Mouse (Mus musculus): Measurements from ENCODE around the gene 1700069L16Rik. TPM values are rescaled to one million over a fixed set of nuclear protein-coding genes. Genes with fewer than 3 reads are reported as not detected.

The 1700069L16Rik gene
- polyA plus RNA-seq, 1 experiment from 2014 or later: not detected

GRCm38 (mm10) chr5:113694415-113694814 is 30.2 kb downstream of the 1700069L16Rik start:
- peaks cover 4% of the 10 kb centered on the region for H3K9me3 ChIP-seq
- peak overlapping the region; percentile 37; the same call in 1 of the 2 replicates for H3K27ac ChIP-seq (replicated peaks)
- 62% methylated on average over 5 of the region's 5 CpGs for WGBS

GRCm38 (mm10) chr5:113694000-113694399 is 30.6 kb downstream of the 1700069L16Rik start:
- no peak overlapping the region for H3K27ac ChIP-seq (replicated peaks)
- H3K36me3 ChIP-seq (replicated peaks): no peaks in the 10 kb centered on the region
- no peak overlapping the region for H3K4me3 ChIP-seq
- no peak for DNase-seq (ENCODE audit: low spot score)
- peaks cover 19% of the 10 kb centered on the region for H3K4me1 ChIP-seq
- 67% methylated on average over 4 of the region's 4 CpGs for WGBS
- H3K27me3 ChIP-seq (replicated peaks; ENCODE audit: low read depth, poor library complexity, severe bottlenecking): no peaks in the 10 kb centered on the region
- H3K9me3 ChIP-seq: peaks cover 4% of the 10 kb centered on the region

More at GRCm38 (mm10) chr5:113694415-113694814, 30.2 kb downstream of the 1700069L16Rik start:
- Histone ChIP-seq H3K36me3 (replicated peaks) (no peaks in the 10 kb centered on the region), H3K27me3 (replicated peaks; ENCODE audit: low read depth, poor library complexity, severe bottlenecking) (no peaks in the 10 kb centered on the region), H3K4me1 (peaks cover 16% of the 10 kb centered on the region), H3K4me3 (no peak overlapping the region)
- peak; percentile 36 for DNase-seq (ENCODE audit: low spot score)

GRCm38 (mm10) chr5:113693196-113693755 is 31.3 kb downstream of the 1700069L16Rik start:
- 84% methylated on average over 8 of the region's 8 CpGs for WGBS
- DNase-seq (ENCODE audit: low spot score): no peak
- Histone ChIP-seq H3K9me3 (peaks cover 4% of the 10 kb centered on the region), H3K4me1 (peaks cover 26% of the 10 kb centered on the region), H3K27ac (replicated peaks) (no peak overlapping the region), H3K27me3 (replicated peaks; ENCODE audit: low read depth, poor library complexity, severe bottlenecking) (no peaks in the 10 kb centered on the region), H3K4me3 (no peak overlapping the region), H3K36me3 (replicated peaks) (no peaks in the 10 kb centered on the region)

GRCm38 (mm10) chr5:113690866-113691265 is 33.7 kb downstream of the 1700069L16Rik start:
- no peak overlapping the region for H3K4me3 ChIP-seq
- no peaks in the 10 kb centered on the region for H3K36me3 ChIP-seq (replicated peaks)
- peaks cover 4% of the 10 kb centered on the region for H3K9me3 ChIP-seq
- peaks cover 27% of the 10 kb centered on the region for H3K4me1 ChIP-seq
- 84% methylated on average over 2 of the region's 2 CpGs for WGBS
- H3K27me3 ChIP-seq (replicated peaks; ENCODE audit: low read depth, poor library complexity, severe bottlenecking): no peaks in the 10 kb centered on the region
- H3K27ac ChIP-seq (replicated peaks): no peak overlapping the region; the same call in 1 of the 2 replicates
- DNase-seq (ENCODE audit: low spot score): no peak

- no peaks in the 10 kb centered on the region for H3K36me3 ChIP-seq (replicated peaks)
- no peak for DNase-seq (ENCODE audit: low spot score)
Measured at GRCm38 (mm10) chr5:113690069-113690548, 34.5 kb downstream of the 1700069L16Rik start.

GRCm38 (mm10) chr5:113687514-113687913 is 37.1 kb downstream of the 1700069L16Rik start:
- WGBS: 87% methylated on average over 5 of the region's 5 CpGs

More at GRCm38 (mm10) chr5:113690069-113690548, 34.5 kb downstream of the 1700069L16Rik start:
- H3K4me1 ChIP-seq: peaks cover 31% of the 10 kb centered on the region
- no peak overlapping the region for H3K4me3 ChIP-seq
- no peaks in the 10 kb centered on the region for H3K27me3 ChIP-seq (replicated peaks; ENCODE audit: low read depth, poor library complexity, severe bottlenecking)
- no peak overlapping the region for H3K27ac ChIP-seq (replicated peaks)
- 82% methylated on average over 15 of the region's 15 CpGs for WGBS
- H3K9me3 ChIP-seq: peaks cover 4% of the 10 kb centered on the region

GRCm38 (mm10) chr5:113685471-113685870 is 39.1 kb downstream of the 1700069L16Rik start:
- Histone ChIP-seq H3K4me3 (no peak overlapping the region), H3K36me3 (replicated peaks) (no peaks in the 10 kb centered on the region), H3K9me3 (no peaks in the 10 kb centered on the region), H3K4me1 (peaks cover 21% of the 10 kb centered on the region), H3K27me3 (replicated peaks; ENCODE audit: low read depth, poor library complexity, severe bottlenecking) (no peaks in the 10 kb centered on the region), H3K27ac (replicated peaks) (no peak overlapping the region)
- DNase-seq (ENCODE audit: low spot score): no peak
- 72% methylated on average over 5 of the region's 5 CpGs for WGBS

More at GRCm38 (mm10) chr5:113687514-113687913, 37.1 kb downstream of the 1700069L16Rik start:
- no peak overlapping the region for H3K27ac ChIP-seq (replicated peaks)
- peaks cover 18% of the 10 kb centered on the region for H3K4me1 ChIP-seq
- no peak overlapping the region for H3K4me3 ChIP-seq
- no peaks in the 10 kb centered on the region for H3K36me3 ChIP-seq (replicated peaks)
- DNase-seq (ENCODE audit: low spot score): no peak
- H3K27me3 ChIP-seq (replicated peaks; ENCODE audit: low read depth, poor library complexity, severe bottlenecking): no peaks in the 10 kb centered on the region
- no peaks in the 10 kb centered on the region for H3K9me3 ChIP-seq

GRCm38 (mm10) chr5:113683246-113683645 is 41.3 kb downstream of the 1700069L16Rik start:
- H3K27ac ChIP-seq (replicated peaks): no peak overlapping the region
- no peak overlapping the region for H3K4me3 ChIP-seq
- DNase-seq (ENCODE audit: low spot score): no peak
- WGBS: 80% methylated on average over 5 of the region's 5 CpGs
- H3K36me3 ChIP-seq (replicated peaks): no peaks in the 10 kb centered on the region
- H3K9me3 ChIP-seq: peaks cover 2% of the 10 kb centered on the region; the same call in 1 of the 2 replicates
- no peaks in the 10 kb centered on the region for H3K27me3 ChIP-seq (replicated peaks; ENCODE audit: low read depth, poor library complexity, severe bottlenecking)
- peaks cover 15% of the 10 kb centered on the region for H3K4me1 ChIP-seq

- 78% methylated on average over 3 of the region's 3 CpGs for WGBS
- Histone ChIP-seq H3K4me3 (no peak overlapping the region), H3K9me3 (peaks cover 2% of the 10 kb centered on the region; the same call in 1 of the 2 replicates), H3K36me3 (replicated peaks) (no peaks in the 10 kb centered on the region), H3K27me3 (replicated peaks; ENCODE audit: low read depth, poor library complexity, severe bottlenecking) (no peaks in the 10 kb centered on the region), H3K4me1 (peaks cover 14% of the 10 kb centered on the region; the same call in 1 of the 2 replicates), H3K27ac (replicated peaks) (no peak overlapping the region)
- DNase-seq (ENCODE audit: low spot score): no peak
Measured at GRCm38 (mm10) chr5:113682472-113682871, 42.1 kb downstream of the 1700069L16Rik start.

GRCm38 (mm10) chr5:113681219-113681618 is 43.4 kb downstream of the 1700069L16Rik start:
- Histone ChIP-seq H3K27ac (replicated peaks) (no peak overlapping the region), H3K36me3 (replicated peaks) (no peaks in the 10 kb centered on the region), H3K9me3 (peaks cover 2% of the 10 kb centered on the region; the same call in 1 of the 2 replicates), H3K4me3 (no peak overlapping the region), H3K27me3 (replicated peaks; ENCODE audit: low read depth, poor library complexity, severe bottlenecking) (no peaks in the 10 kb centered on the region), H3K4me1 (peaks cover 14% of the 10 kb centered on the region; the same call in 1 of the 2 replicates)
- WGBS: 85% methylated on average over 14 of the region's 14 CpGs
- no peak for DNase-seq (ENCODE audit: low spot score)

GRCm38 (mm10) chr5:113679509-113679908 is 45.1 kb downstream of the 1700069L16Rik start:
- Histone ChIP-seq H3K9me3 (peaks cover 2% of the 10 kb centered on the region; the same call in 1 of the 2 replicates), H3K27ac (replicated peaks) (no peak overlapping the region), H3K27me3 (replicated peaks; ENCODE audit: low read depth, poor library complexity, severe bottlenecking) (no peaks in the 10 kb centered on the region), H3K4me1 (peaks cover 7% of the 10 kb centered on the region; the same call in 1 of the 2 replicates), H3K4me3 (no peak overlapping the region), H3K36me3 (replicated peaks) (no peaks in the 10 kb centered on the region)
- WGBS: 87% methylated on average over 4 of the region's 4 CpGs
- no peak for DNase-seq (ENCODE audit: low spot score)

GRCm38 (mm10) chr5:113678743-113679452 is 45.7 kb downstream of the 1700069L16Rik start:
- H3K4me3 ChIP-seq: no peak overlapping the region
- no peak for DNase-seq (ENCODE audit: low spot score)
- no peak overlapping the region for H3K27ac ChIP-seq (replicated peaks)
- no peaks in the 10 kb centered on the region for H3K36me3 ChIP-seq (replicated peaks)
- H3K27me3 ChIP-seq (replicated peaks; ENCODE audit: low read depth, poor library complexity, severe bottlenecking): no peaks in the 10 kb centered on the region
- 84% methylated on average over 10 of the region's 10 CpGs for WGBS
- H3K4me1 ChIP-seq: peaks cover 7% of the 10 kb centered on the region; the same call in 1 of the 2 replicates
- peaks cover 2% of the 10 kb centered on the region; the same call in 1 of the 2 replicates for H3K9me3 ChIP-seq
